In genomic region chr19:29895047-29895446, GRCm38 (mm10) we compare ENCODE assay signal across 23 mouse cellular contexts. TPM values are rescaled to one million over a fixed set of nuclear protein-coding genes. Genes with fewer than 3 reads are reported as not detected.
A peak's percentile ranks its signal among the peaks of the same experiment; 100 is the strongest.
DNase-seq lines count a peak whose midpoint lies in the region; ATAC-seq and TF ChIP-seq lines count a peak whose summit lies in the region.
"Had no signal": no experiment of that assay in that cellular context is flagged by ENCODE, and none has a peak within 500 bp of the region (broad histone marks: within the 10 kb centered on the region; RNA-seq: fewer than 3 reads in every experiment).

No protein-coding gene starts in this region.

- no peak overlapping the region for H3K27ac ChIP-seq in heart, embryonic 10.5 days
- H3K27ac ChIP-seq in midbrain, embryonic 14.5 days (replicated peaks; ENCODE audit: low read depth, low read length): no peak overlapping the region
- no peak overlapping the region for H3K27ac ChIP-seq in midbrain, embryonic 11.5 days (ENCODE audit: low read depth, low read length)
- 0 out of 2 replicates have a peak overlapping the region, but pooled peaks have one; percentile 8 for H3K27ac ChIP-seq in midbrain, embryonic 16.5 days (ENCODE audit: low read length)
- no peak overlapping the region for H3K27ac ChIP-seq in midbrain, embryonic 10.5 days (replicated peaks)
- H3K27ac ChIP-seq: embryonic facial prominence, embryonic 13.5 days; embryonic facial prominence, embryonic 15.5 days; forebrain, embryonic 10.5 days; forebrain, embryonic 12.5 days; forebrain, embryonic 15.5 days had no signal

- no peak for TF ChIP-seq CTCF in brain, embryonic 14.5 days (IDR thresholded peaks at IDR 0.05; ENCODE audit: borderline replicate concordance, extremely low read depth, insufficient read depth, insufficient read length)

- H3K4me1 ChIP-seq in heart, embryonic 10.5 days: no peaks in the 10 kb centered on the region
- H3K4me1 ChIP-seq in midbrain, embryonic 14.5 days (ENCODE audit: control insufficient read depth, insufficient read depth, low read length): no peaks in the 10 kb centered on the region
- H3K4me1 ChIP-seq in midbrain, embryonic 11.5 days (ENCODE audit: control insufficient read depth, insufficient read depth, low read length): no peaks in the 10 kb centered on the region; the same call in 1 of the 2 replicates
- H3K4me1 ChIP-seq in midbrain, embryonic 16.5 days (ENCODE audit: control insufficient read depth, insufficient read depth, low read length): no peaks in the 10 kb centered on the region
- peaks cover 5% of the 10 kb centered on the region; the same call in 1 of the 2 replicates for H3K4me1 ChIP-seq in midbrain, embryonic 10.5 days
- H3K4me1 ChIP-seq: embryonic facial prominence, embryonic 13.5 days; embryonic facial prominence, embryonic 15.5 days; forebrain, embryonic 10.5 days; forebrain, embryonic 12.5 days; forebrain, embryonic 15.5 days had no signal

- H3K9me3 ChIP-seq in heart, embryonic 10.5 days: peaks cover 8% of the 10 kb centered on the region
- H3K9me3 ChIP-seq in midbrain, embryonic 14.5 days (ENCODE audit: control insufficient read depth, low read length): 0 out of 2 replicates have a peak, but pooled peaks cover 6% of the 10 kb centered on the region
- H3K9me3 ChIP-seq in midbrain, embryonic 11.5 days (ENCODE audit: control insufficient read depth, low read length): peaks cover 4% of the 10 kb centered on the region; the same call in 1 of the 2 replicates
- no peaks in the 10 kb centered on the region; the same call in 1 of the 2 replicates for H3K9me3 ChIP-seq in midbrain, embryonic 16.5 days (replicated peaks; ENCODE audit: control insufficient read depth, low read length, poor library complexity, severe bottlenecking)
- H3K9me3 ChIP-seq in midbrain, embryonic 10.5 days (replicated peaks): peaks cover 8% of the 10 kb centered on the region; the same call in 1 of the 2 replicates
- H3K9me3 ChIP-seq: embryonic facial prominence, embryonic 15.5 days; forebrain, embryonic 12.5 days; forebrain, embryonic 15.5 days had no signal

- no peak overlapping the region for H3K4me3 ChIP-seq in heart, embryonic 10.5 days
- no peak overlapping the region for H3K4me3 ChIP-seq in midbrain, embryonic 14.5 days (replicated peaks; ENCODE audit: low read depth, low read length)
- H3K4me3 ChIP-seq in midbrain, embryonic 11.5 days (ENCODE audit: low read depth, low read length): no peak overlapping the region
- no peak overlapping the region for H3K4me3 ChIP-seq in midbrain, embryonic 16.5 days (ENCODE audit: low read depth, low read length)
- H3K4me3 ChIP-seq in midbrain, embryonic 10.5 days: no peak overlapping the region
- H3K4me3 ChIP-seq: embryonic facial prominence, embryonic 13.5 days; embryonic facial prominence, embryonic 15.5 days; erythroblast, embryonic 14.5 days; forebrain, embryonic 10.5 days; forebrain, embryonic 12.5 days; forebrain, embryonic 15.5 days had no signal

- no peak for TF ChIP-seq POLR2A in brain, embryonic 14.5 days (IDR thresholded peaks at IDR 0.05; ENCODE audit: borderline replicate concordance, extremely low read depth, insufficient read depth, insufficient read length, poor library complexity, severe bottlenecking)

- no peaks in the 10 kb centered on the region for H3K27me3 ChIP-seq in heart, embryonic 10.5 days (ENCODE audit: insufficient read depth, poor library complexity, severe bottlenecking)
- no peaks in the 10 kb centered on the region for H3K27me3 ChIP-seq in midbrain, embryonic 14.5 days (ENCODE audit: control insufficient read depth, insufficient read depth, low read length)
- H3K27me3 ChIP-seq in midbrain, embryonic 11.5 days (ENCODE audit: control insufficient read depth, insufficient read depth, low read length): no peaks in the 10 kb centered on the region
- H3K27me3 ChIP-seq in midbrain, embryonic 16.5 days (ENCODE audit: control insufficient read depth, insufficient read depth, low read depth, low read length): no peaks in the 10 kb centered on the region
- no peaks in the 10 kb centered on the region for H3K27me3 ChIP-seq in midbrain, embryonic 10.5 days (ENCODE audit: low read depth, poor library complexity, severe bottlenecking)
- H3K27me3 ChIP-seq: embryonic facial prominence, embryonic 13.5 days; embryonic facial prominence, embryonic 15.5 days; forebrain, embryonic 12.5 days; forebrain, embryonic 15.5 days had no signal

- H3K4me2 ChIP-seq in midbrain, embryonic 14.5 days (ENCODE audit: low read length): no peak overlapping the region
- H3K4me2 ChIP-seq in midbrain, embryonic 11.5 days: no peak overlapping the region
- H3K4me2 ChIP-seq in midbrain, embryonic 16.5 days (ENCODE audit: low read length): no peak overlapping the region
- H3K4me2 ChIP-seq: embryonic facial prominence, embryonic 13.5 days; embryonic facial prominence, embryonic 15.5 days; forebrain, embryonic 12.5 days; forebrain, embryonic 15.5 days had no signal

- DNase-seq in heart, adult 11 months: peak; percentile 64
- no peak for DNase-seq in heart, embryonic 10.5 days (ENCODE audit: low spot score)
- DNase-seq in midbrain, embryonic 14.5 days: peak; percentile 28
- DNase-seq in midbrain, embryonic 11.5 days (ENCODE audit: low spot score, missing footprints): no peak
- DNase-seq in midbrain, embryonic 10.5 days (ENCODE audit: low spot score): no peak
- DNase-seq in brain, embryonic 14.5 days (ENCODE audit: low read depth): peak; percentile 49
- DNase-seq in embryo, embryonic 10.5 days (ENCODE audit: low spot score): no peak
- DNase-seq: adrenal gland, adult 2 months; adrenal gland, postnatal 10 days; adrenal gland, postnatal 25 days; cerebellum, adult 11-12 months; cerebellum, adult 2 months; cerebellum, adult 9-10 months; cerebellum, postnatal 10 days; cerebellum, postnatal 25 days; embryo, embryonic 11 days had no signal

- H3K9ac ChIP-seq in midbrain, embryonic 14.5 days (replicated peaks; ENCODE audit: low read length): no peak overlapping the region
- no peak overlapping the region for H3K9ac ChIP-seq in midbrain, embryonic 11.5 days (ENCODE audit: low read length)
- no peak overlapping the region for H3K9ac ChIP-seq in midbrain, embryonic 16.5 days (ENCODE audit: low read depth, low read length)
- H3K9ac ChIP-seq: embryonic facial prominence, embryonic 13.5 days; embryonic facial prominence, embryonic 15.5 days; forebrain, embryonic 12.5 days; forebrain, embryonic 15.5 days had no signal

- no peak for ATAC-seq in midbrain, embryonic 14.5 days (ENCODE audit: low FRiP score, low TSS enrichment)
- no peak for ATAC-seq in midbrain, embryonic 11.5 days (ENCODE audit: low FRiP score)
- ATAC-seq in midbrain, embryonic 16.5 days: 0 out of 2 replicates have a peak, but pooled peaks have one; percentile 42
- ATAC-seq: forebrain, embryonic 15.5 days had no signal

- WGBS in heart, embryonic 10.5 days: 82% methylated on average over 7 of the region's 7 CpGs
- 44% methylated on average over 7 of the region's 7 CpGs for WGBS in midbrain, embryonic 14.5 days
- WGBS in midbrain, embryonic 11.5 days: 77% methylated on average over 7 of the region's 7 CpGs
- 43% methylated on average over 7 of the region's 7 CpGs for WGBS in midbrain, embryonic 16.5 days
- 84% methylated on average over 7 of the region's 7 CpGs for WGBS in midbrain, embryonic 10.5 days

- H3K36me3 ChIP-seq in heart, embryonic 10.5 days: no peaks in the 10 kb centered on the region
- H3K36me3 ChIP-seq in midbrain, embryonic 14.5 days (ENCODE audit: control insufficient read depth, insufficient read depth, low read length): no peaks in the 10 kb centered on the region
- H3K36me3 ChIP-seq in midbrain, embryonic 11.5 days (ENCODE audit: control insufficient read depth, insufficient read depth, low read length): no peaks in the 10 kb centered on the region
- H3K36me3 ChIP-seq in midbrain, embryonic 16.5 days (ENCODE audit: control insufficient read depth, insufficient read depth, low read length): no peaks in the 10 kb centered on the region
- no peaks in the 10 kb centered on the region for H3K36me3 ChIP-seq in midbrain, embryonic 10.5 days
- H3K36me3 ChIP-seq: embryonic facial prominence, embryonic 13.5 days; embryonic facial prominence, embryonic 15.5 days; forebrain, embryonic 10.5 days; forebrain, embryonic 12.5 days; forebrain, embryonic 15.5 days had no signal

RNA-seq across cellular contexts. Expression of gene Il33, which starts 29.9 kb away (rescaled TPM):
- 1.1 and 1.7 TPM in 2 replicates for polyA plus RNA-seq in heart, embryonic 10.5 days (2016; fragmentation: Nextera tagmentation; extraction: Ambion mirVana)
- polyA plus RNA-seq in midbrain, embryonic 14.5 days (2014; fragmentation: Nextera tagmentation; extraction: Ambion mirVana): 0.25 and 0.43 TPM in 2 replicates
- 0.48 and 0.61 TPM in 2 replicates for polyA plus RNA-seq in midbrain, embryonic 11.5 days (2014; fragmentation: Nextera tagmentation; extraction: Ambion mirVana)
- 0.97 and 2.8 TPM in 2 replicates for polyA plus RNA-seq in midbrain, embryonic 16.5 days (2015; fragmentation: Nextera tagmentation; extraction: Ambion mirVana)
- 0.60 TPM in 2 replicates for polyA plus RNA-seq in midbrain, embryonic 10.5 days (2016; fragmentation: Nextera tagmentation; extraction: Ambion mirVana)
- polyA plus RNA-seq in brain, embryonic 14.5 days (2012; rRNA removed): 0.43 and 0.79 TPM in 2 replicates
- polyA plus RNA-seq: erythroblast, embryonic 14.5 days had no signal

Comparison
In these comparisons a context has a peak if more than half of its experiments do, and no peak if none do; other contexts are left out.
1. DNase-seq: peak in heart, adult 11 months (single experiment), midbrain, embryonic 14.5 days (single experiment) and brain, embryonic 14.5 days (single experiment); none in heart, embryonic 10.5 days (single experiment), midbrain, embryonic 11.5 days (single experiment), midbrain, embryonic 10.5 days (single experiment) and embryo, embryonic 10.5 days (single experiment).